Mouse (Mus musculus) cerebellum, postnatal 25 days (tissue): ENCODE data around the gene Rassf4.
A peak's percentile ranks its signal among the peaks of the same experiment; 100 is the strongest.

Experiments used
- DNase-seq, 2 experiments: peaks; one replicate each; pipeline ENCODE4 v3.0.0; 2021; ENCODE audit warnings: mixed read lengths in 2 of 2

The Rassf4 gene

DNA sequence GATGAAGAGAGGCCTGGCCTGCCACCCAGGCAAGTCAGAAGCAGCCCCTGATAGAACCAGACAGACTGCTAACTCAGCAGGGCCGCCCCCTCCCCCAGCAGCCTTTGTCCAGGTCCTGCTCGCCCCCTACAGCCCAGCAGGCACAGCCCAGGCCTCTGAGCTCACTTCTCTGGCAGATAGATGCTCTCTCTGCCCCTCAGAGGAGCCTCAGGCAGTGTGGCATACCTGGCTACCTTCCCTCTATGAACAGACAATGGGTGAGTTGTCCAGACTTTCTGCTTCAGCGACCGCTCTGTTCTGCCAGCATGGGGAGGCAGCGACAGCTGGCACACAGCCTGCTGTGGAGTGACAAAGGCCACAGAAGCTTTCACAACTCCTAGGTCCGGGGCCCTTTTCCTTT, 3.6 kb downstream of the Rassf4 start:
- peak; percentile 27 to 48 for DNase-seq

GRCm38 (mm10) chr6:116668682-116669470, 4.9 kb downstream of the Rassf4 start:
- DNase-seq: no peak

DNA sequence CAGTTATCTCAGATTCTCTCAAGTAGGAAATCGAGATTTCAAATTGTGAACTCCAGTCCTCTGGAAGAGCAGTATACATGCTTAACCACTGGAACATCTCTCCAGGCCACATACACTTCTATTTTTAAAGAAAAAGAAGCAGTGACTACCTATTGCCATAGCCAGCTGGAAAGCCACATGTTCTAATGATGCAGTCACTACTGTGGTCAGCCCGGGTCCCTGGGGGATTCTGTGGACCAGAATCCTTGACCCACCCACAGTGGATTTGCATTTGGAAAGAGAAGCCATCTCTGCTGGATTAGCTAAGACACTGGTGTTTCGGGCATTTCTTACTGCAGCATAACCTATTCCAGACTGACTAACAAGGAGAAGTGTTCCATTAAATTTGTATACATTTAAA, 6.4 kb downstream of the Rassf4 start:
- DNase-seq: no peak

GRCm38 (mm10) chr6:116666892-116667291, 6.9 kb downstream of the Rassf4 start:
- DNase-seq: no peak

GRCm38 (mm10) chr6:116666085-116666750, 7.5 kb downstream of the Rassf4 start:
- DNase-seq: no peak

GRCm38 (mm10) chr6:116664830-116665229, 8.9 kb downstream of the Rassf4 start:
- DNase-seq: no peak

- no peak for DNase-seq
These were observed 9.7 kb downstream of the Rassf4 start for GRCm38 (mm10) chr6:116664031-116664430.

DNA sequence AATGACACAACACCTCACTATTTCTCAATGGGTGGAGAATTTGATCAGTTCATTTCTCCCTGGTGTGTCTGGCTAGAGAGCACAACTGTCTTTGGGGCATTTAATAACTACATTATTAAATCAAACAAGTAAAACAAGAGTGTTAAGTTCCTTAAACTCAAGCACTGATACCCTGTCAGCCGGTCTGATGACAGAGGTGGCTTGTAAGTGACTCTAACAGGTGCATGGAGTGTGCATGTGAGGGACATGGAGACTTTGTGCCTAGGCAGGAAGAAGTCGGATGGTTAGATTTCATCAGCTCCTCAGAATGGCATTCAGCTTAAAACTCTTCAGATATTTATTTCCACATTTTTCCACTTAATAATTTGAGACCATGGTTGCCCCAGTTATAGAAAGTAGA, 10.4 kb downstream of the Rassf4 start:
- no peak for DNase-seq

GRCm38 (mm10) chr6:116653684-116654454, 19.9 kb downstream of the Rassf4 start:
- DNase-seq: peak; percentile 47 to 79

DNA sequence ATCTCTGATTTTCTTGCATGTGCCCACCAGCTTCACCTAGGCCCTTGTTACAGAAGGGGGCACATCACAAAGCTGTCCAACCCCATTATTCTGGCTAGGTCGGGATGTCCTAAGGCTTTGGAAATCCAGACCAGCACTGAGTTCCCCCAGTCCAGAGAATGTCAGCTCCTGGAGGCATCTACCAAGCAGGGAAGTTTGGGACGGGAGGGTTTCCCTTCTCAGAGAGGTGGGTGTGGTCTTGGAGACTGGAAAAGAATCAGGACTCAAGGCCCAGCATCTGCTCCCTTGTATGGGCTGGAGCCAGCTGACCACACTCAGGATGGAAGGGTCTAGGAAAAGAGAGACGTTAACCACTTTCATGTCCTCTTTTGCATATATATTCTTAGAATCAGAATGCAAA, 20.6 kb downstream of the Rassf4 start:
- DNase-seq: no peak

DNA sequence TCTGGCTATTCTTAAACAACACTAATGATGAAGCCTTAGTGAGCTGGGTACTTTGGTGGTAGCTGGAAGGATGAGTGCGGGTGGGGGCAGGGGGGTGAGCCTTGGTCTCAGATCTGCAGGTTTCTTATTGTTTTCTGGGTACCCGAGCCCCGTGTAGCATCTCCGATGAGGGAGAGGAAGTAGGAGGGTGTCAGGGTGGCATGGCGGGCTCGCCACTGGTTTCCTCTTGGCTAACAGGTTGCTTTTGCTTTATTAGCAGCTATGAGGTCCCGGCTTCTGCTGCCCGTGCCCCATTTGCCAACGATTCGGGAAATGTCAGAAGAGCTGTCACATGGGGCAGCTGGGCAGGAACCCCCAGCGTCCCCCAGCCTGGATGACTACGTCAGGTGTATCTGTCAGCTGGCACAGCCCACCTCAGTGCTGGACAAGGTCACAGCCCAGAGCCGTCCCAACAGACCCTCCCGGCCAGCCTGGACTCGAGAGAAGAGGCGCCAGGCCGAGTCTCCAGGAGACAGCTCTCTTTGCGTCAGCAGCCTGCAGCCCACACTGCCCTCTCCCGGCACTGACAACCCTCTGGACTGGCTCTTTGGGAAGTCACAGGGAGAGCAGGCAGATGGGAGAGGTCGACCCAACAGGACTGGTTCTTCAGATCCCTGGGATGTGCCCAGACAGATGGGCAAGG, 22.2 kb downstream of the Rassf4 start:
- peak; percentile 31 to 55 for DNase-seq

- DNase-seq: no peak
These were observed 23.3 kb downstream of the Rassf4 start, which contains the start of gene Depp1 for GRCm38 (mm10) chr6:116650406-116650805. Gene Depp1 (plus strand): TSS chr6:116650609.

GRCm38 (mm10) chr6:116649811-116650210, 23.9 kb downstream of the Rassf4 start:
- no peak for DNase-seq

DNA sequence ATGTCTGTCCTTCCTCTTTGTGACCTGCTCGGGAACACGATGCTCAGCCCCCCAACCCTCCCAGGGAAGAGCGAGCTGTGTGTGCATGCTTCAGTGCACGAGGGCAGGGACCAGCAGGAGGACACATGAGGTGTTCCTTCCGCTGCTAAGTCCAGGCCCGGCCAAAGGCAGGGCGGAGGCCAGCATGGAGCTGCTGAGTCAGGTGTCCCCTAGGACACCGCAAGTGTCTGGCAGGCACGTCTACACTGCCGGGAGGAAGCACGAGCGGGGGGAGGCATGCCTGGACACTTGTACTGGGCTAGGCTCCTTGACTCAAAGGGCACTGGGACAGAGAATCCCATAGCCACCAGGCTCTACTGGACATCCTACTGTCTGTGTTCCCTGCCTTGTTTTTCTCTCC, 26.0 kb downstream of the Rassf4 start:
- DNase-seq: peak; percentile 63 to 73

DNA sequence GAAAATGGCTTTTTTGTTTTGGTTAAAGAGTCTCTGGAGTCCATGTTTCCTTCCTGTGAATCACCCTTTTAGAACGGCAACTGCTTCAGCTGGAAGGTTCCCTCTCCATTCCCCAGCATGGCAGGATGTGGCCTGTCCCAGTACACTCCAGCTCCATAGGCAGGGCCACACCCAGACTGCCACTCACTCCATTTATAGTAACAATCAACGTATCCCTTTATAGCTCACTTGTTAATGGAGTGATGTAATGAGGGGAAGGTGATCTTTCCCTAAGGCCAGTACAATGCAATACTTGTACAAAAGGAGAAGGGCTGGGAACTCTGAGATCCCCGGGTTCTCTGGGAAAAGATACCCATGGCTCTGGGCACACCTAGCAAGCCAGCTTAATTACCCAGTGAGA, 29.4 kb downstream of the Rassf4 start:
- DNase-seq: no peak

- DNase-seq: no peak
These were observed 29.9 kb downstream of the Rassf4 start for GRCm38 (mm10) chr6:116643881-116644280.

- DNase-seq: no peak
These were observed 30.8 kb downstream of the Rassf4 start for GRCm38 (mm10) chr6:116642942-116643341.

GRCm38 (mm10) chr6:116639663-116640062, 34.1 kb downstream of the Rassf4 start:
- no peak for DNase-seq

DNA sequence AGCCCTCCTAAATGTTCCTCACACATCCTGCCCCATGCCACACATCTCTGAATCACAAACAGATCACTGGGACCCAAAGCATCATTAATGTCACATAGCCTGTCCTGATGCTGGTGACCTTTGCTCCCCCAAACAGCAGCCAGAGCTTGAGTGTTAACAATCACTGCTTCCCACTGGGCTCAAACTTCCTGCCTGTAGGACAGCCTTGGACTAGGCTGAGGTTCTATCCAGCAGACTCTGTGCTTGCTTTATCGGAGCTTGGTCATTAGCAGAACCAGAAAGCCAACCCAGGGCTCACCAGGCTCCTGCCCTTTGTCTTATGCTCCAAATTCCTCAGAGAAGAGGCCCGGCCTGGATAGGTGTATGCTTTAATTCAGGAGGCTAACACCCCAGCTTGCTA, 34.9 kb downstream of the Rassf4 start:
- no peak for DNase-seq

- no peak for DNase-seq
These were observed 36.3 kb downstream of the Rassf4 start for GRCm38 (mm10) chr6:116637496-116637895.

- DNase-seq: no peak
These were observed 37.0 kb downstream of the Rassf4 start for GRCm38 (mm10) chr6:116636581-116637235.
